Mouse (Mus musculus) kidney, adult 8-10 months (tissue): ENCODE data around the gene Olfr1058.
"Not testable (repeated sequence)": the region's sequence is repeated elsewhere in the genome, so short reads cannot be mapped to it uniquely, and the experiment has no call there.

Source experiments
- DNase-seq, 2 experiments: peaks; one replicate each; pipeline ENCODE4 v3.0.0; 2022

Olfr1058 gene

DNA sequence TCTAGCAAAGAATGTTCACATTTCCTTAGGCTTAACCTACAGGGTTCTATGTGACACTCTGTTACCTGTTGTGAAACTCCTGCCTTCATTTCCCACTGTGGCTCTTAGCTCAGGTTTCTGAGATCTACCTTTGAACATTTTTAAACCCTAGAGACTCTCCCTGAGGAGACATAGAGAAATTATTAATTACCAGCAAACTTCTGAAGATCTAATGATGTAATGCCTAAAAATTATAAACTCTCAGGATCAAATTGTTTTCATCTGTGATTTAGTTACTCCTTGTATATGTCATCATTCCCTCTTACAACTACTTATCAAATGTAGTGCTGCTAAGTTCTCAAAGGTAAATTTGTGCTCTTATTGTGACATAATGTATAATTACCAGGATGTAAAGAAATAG lies at the start of gene Olfr1058:
Gene Olfr1058, minus strand, starts transcription at position 101 of the 400 bp plus-strand sequence.
- DNase-seq = not testable (repeated sequence)

DNA sequence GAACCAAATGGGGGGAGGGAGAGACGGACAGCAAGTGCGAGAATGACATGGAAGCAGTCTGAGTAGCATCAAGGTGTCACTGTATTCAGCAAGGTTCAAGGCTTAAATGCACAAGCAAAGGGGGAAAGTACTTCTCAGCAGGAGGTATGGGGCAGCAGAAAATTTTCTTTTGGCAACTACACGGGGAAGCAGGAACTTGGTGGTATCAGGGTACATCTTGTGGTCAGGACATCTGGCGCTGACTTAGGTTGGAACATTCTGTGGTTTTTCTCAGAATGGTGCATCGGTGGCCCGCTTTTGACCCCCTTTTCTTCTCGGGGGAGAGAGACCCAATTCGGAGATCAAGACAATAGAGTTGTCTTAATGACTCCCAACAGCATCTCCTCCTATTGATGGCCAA lies 40.1 kb upstream of the Olfr1058 start:
- DNase-seq = not testable (repeated sequence)

DNA sequence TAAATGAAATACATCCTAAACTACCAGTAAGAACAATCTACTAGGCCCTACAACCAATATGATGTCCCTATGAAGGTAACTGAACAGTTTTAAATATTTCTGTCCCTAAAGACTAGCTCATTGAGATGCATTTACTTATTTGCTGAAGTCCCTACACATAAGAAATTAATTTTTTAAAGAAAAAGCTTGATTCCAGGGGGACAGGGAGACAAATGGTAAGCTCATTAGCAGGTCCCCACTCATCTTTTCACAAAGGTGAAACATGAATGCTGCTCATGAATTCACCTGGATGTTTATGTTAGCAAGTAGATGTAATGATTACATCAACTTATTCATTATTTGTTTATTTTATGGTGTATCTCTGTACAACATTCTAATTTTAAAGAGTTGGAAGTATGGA lies 38.3 kb upstream of the Olfr1058 start, which contains the start of gene Olfr1062:
Gene Olfr1062, minus strand, starts transcription at position 101 of the 400 bp plus-strand sequence.
- DNase-seq = not testable (repeated sequence)

DNA sequence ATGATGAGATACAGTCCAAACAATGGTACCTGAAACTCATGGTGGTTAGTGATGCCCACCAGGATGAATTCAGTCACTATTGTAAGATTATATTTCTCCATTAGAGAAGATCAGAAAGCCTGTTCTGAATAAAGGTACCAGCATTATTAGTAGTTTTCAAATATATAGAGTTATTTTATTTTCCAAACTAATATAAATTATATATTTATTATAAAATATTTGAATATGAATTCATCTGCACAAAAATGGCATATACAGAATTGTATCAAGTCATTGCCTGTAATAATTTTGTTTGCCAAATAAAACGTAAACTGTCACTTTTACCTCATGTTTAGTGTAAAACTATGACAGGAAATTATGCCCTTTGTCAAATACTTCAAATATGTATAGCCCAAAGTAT lies 25.6 kb upstream of the Olfr1058 start, which contains the start of gene Olfr1061:
Gene Olfr1061, minus strand, starts transcription at position 101 of the 400 bp plus-strand sequence.
- DNase-seq = no peak

DNA sequence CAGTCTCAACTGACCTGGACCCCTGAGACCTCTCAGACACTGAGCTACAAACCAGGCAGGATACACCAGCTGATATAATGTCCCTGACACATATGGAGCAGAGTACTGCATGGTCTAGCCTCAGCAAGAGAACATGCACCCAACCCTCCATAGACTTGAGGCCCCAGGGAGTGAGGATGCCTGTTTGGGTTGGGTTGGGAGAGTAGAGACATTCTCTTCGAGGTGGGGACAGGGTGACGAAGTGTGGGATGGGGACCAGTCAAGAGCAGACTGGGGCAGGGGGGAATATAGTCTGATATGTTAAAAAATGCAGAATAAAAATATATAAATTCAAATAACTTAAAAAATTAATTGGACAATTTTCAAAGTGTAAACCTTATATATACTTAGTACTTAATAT lies 6.8 kb upstream of the Olfr1058 start:
- no peak for DNase-seq

DNA sequence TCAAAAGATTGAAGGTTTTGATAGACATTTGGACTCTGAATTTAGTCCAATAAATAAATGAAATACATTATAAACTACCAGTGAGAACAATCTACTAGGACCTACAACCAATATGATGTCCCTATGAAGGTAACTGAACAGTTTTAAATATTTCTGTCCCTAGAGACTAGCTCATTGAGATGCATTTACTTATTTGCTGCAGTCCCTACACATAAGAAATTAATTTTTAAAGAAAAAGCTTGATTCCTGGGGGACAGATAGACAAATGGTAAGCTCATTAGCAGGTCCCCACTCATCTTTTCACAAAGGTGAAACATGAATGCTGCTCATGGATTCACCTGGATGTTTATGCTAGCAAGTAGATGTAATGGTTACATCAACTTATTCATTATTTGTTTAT lies 10.1 kb downstream of the Olfr1058 start, which contains the start of gene Olfr1057:
Gene Olfr1057, minus strand, starts transcription at position 101 of the 400 bp plus-strand sequence.
- no peak for DNase-seq

DNA sequence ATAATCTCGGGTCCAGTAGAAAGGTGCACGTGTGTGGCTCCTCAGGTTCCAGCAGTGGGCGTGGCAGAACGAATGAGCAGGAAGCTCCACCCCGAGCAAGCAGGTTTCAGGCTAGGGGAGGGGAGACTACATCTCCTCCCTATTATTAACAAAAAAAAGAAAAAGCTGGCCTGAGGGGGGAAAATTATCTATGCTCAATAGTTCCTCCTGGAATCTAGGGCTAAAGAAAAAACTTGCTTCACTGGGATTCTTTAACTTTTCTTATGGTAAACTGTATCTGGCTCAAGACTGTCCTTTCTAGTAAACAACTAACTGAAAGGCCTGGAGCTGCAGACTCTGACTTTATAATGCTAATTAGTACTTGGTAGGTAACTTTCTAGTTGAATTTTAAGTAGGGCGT lies 22.0 kb downstream of the Olfr1058 start:
- not testable (repeated sequence) for DNase-seq

DNA sequence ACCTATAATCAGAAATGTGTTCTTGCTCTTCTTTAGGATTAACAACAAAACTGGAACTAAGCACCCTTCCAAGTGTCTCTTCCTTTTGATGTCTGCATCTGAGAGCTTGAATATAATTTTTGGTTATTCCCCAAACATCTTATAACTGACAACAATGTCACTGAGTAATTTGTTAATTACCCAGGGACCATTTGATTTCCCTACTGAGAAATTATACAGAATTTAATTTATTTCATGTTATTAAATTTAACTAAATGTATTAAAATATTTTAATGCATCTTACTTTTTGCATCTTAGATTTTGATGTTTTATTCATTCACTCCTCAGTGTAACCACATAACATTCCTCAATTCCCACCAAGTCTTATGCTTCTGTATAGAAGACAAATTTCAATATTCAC lies 26.0 kb downstream of the Olfr1058 start, which contains the start of gene Olfr1056:
Gene Olfr1056, minus strand, starts transcription at position 101 of the 400 bp plus-strand sequence.
- DNase-seq = no peak

DNA sequence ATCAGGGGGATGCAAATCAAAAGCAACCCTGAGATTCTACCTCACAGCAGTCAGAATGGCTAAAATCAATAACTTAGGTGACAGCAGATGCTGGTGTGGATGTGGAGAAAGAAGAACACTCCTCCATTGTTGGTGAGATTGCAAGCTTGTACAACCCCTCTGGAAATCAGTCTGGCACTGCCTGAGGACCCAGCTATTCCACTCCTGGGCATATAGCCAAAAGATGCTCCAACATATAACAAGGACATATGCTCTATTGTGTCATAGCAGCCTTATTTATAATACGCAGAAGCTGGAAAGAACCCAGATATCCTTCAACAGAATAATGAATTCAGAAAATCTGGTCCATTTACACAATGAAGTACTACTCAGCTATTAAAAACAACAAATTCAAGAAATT lies 36.6 kb downstream of the Olfr1058 start:
- DNase-seq = not testable (repeated sequence)

DNA sequence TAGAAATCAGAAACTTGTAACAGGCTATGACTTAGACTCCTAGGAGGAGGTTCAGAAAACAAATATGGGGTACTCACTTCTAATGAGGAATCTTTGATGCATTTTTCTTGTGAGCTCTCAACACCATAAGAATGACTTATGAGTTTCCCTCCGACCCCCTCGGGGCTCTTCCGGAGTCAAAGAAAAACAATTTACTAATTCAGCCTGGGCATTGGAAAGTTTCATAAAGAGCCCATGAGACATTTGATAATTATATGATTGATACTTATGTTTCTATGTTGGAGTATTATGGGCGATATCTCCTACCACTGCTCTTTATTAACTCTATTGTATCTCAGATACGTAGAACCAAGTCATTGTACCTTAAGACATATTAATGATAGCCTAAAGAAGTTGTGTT lies 38.2 kb downstream of the Olfr1058 start, which contains the start of gene Olfr1055:
Gene Olfr1055, minus strand, starts transcription at position 101 of the 400 bp plus-strand sequence.
- DNase-seq = no peak

DNA sequence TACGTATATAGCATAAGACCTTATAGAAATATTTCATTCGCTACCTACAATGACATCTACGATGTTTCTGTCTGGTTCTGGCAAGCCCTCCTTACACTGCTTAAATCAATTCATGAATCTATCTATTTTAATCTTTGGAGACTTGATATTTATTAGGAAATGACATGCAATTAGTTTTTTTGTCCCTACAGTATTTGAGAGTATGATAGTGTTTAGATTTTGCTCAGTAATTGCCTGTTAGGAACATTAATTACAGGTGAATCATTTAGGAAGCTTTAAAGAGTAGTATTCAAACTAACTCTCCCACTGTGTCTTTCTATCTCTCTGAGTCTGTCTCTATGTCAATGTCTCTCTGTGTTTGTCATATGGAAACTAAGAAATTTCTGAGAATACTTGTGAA lies 53.0 kb downstream of the Olfr1058 start, which contains the start of gene Olfr1054:
Gene Olfr1054, minus strand, starts transcription at position 101 of the 400 bp plus-strand sequence.
- DNase-seq = no peak
